Mouse (Mus musculus) common myeloid progenitor, adult 5-6 weeks (primary cell): ENCODE data around the gene Hspg2. TPM values are rescaled to one million over a fixed set of nuclear protein-coding genes. Genes with fewer than 3 reads are reported as not detected.

Experiments
- ATAC-seq: replicated peaks from 2 replicates; pipeline ENCODE4 v1.8.0; 2016; ENCODE audit warnings: low read depth, mild to moderate bottlenecking, moderate TSS enrichment, inconsistent platforms; ENCODE audit not compliant: poor library complexity, severe bottlenecking
- total RNA-seq: library from RNA; stranded (forward); fragments of 200-1000, 187-1606 nt; gene quantifications from 2 replicates; pipeline ENCODE4 v1.2.3, GENCODE M21; 2017

Hspg2 gene
- total RNA-seq, 1 experiment from 2014 or later = under 0.01 TPM

DNA sequence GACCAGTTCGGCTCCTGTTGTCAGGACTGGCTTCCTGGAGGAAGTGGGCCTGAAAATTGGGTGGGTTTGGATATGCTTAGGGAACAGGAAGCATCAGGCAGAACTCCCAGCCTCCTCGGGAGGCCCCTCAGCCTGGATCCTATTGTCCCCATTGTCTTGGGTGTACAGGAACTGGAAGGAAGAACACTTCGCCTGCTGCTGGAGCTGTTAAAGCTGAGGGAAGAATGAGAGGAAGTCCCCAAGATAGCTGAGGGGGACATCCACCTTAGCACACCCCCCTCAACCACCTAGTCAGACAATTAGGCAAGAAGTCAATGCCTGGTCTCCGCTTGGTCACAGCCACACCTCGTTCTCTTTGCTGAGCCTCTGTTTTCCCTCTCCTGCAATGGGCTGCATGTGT lies 9.7 kb downstream of the Hspg2 start:
- ATAC-seq = no peak

DNA sequence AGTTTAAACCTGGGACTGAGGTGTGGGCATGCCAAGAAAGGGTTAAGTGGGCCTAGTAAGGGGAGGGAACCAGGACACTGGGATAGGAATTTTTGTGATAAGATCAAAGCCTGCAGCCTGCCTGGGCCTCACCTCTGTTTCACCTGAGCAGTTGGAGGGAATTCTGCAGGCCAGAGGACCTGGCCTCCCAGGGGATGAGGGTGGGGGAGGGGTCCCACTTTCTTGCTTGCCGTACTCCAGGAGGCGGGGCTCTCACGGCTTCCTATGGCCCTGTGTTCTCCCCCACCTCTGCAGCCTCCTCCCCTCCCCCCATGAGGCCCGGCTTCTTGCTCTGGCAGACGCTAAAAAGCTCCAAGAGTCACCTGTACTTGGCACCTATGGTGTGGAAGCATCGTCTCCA lies 11.2 kb downstream of the Hspg2 start:
- no peak for ATAC-seq

DNA sequence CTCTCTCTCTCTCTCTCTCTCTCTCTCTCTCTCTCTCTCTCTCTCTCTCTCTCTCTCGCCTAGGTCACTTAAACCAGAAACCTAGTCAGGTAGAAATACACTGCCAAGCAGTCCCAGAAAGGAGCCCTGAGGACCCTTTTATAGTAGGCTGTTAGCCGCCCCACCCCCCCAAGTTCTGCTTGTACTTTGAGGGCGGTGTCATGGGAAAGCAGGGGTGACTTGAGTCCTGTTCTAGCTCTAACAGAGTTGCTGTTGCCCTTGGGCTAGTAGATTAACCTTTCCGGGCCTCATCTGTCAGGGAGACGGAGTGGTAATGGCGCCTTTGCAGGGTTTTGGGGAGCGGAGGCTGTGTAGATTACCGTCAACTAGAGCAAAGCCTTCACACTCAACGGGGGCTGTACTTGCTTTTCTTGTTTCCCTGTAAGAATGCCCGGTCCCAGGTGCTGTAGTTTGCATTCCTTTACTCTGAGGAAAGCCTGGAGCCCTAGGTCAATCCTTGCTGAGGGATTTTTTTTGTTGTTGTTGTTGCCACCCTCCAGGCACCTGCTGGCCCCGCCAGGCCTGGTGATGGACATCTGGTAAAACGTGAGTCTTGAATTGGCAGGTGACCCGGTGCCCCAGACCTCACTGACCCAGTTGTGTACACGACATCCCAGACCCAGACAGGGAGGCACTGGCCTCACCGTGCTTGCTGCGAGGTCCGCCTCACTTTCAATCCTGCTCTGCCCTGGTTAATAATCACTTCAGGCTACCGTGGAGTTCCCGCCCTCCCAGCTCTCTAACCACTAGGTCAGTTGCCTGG lies 11.8 kb downstream of the Hspg2 start:
- ATAC-seq = no peak

DNA sequence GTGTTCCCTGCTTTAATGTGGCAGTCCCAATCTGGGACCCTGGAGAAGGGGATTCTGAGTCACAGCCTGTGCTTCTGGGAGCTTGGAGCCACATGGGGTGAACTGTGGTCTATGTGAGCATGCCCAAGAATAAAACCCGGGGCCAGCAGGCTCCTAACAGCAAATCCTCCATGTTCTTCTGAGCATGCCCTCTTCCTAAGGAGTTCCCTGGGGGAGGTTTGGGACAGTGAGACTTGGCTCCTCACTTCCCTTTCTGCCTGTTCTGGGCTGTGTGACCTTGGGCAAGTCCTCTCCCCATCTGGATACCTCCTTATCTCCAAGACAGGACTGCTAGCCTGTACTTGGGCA lies 12.4 kb downstream of the Hspg2 start:
- ATAC-seq = no peak

DNA sequence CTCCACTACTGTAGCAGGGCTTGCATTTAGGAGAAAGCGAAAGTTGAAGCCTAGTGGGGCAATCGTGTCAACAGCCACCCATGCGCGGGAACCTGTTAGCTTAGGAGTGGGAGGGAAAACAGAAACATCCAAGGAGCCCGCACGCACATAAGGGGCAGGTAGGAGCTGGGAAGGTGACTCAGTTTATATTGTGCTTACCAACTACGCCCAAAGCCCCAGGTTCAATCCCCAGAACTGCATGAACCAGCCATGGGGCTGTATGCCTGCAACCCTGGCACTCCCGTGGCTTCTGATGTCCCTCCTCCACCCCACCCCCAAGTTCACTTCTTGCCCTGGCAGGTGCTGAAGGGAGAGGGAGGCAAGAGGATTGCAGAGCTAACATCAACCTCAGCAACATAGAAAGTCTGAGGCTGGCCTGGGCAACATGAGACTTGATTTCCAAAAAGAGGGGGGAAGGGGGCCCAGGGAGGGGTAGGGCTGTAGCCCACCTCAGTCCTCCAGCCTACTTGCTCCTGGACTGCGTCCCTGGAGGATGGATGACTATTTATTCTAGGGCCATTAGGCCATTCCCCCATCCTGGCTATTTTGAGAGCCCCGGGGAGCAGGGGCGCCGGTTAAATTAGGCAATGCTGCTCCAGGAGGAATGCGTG lies 12.9 kb downstream of the Hspg2 start:
- ATAC-seq = no peak

DNA sequence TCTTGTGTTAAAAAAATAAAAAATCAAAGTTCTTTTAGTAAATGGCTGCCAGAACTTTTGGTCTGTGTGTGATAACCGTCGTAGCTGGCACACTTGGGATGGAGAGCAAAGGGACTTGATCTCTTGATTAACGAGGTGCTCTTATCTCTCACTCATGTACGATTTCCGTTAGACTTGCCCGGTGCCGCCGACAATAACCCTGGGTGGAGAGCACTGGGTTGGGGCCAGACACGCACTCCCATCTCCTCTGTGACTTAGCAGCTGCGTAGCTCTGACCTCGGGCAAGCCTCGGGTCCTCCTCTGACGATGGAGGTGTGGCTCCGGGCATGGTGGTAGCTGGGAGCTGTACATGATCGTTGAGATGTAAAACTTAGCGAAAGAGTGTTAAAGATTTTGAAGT lies 15.3 kb downstream of the Hspg2 start:
- ATAC-seq = peak; percentile 48

DNA sequence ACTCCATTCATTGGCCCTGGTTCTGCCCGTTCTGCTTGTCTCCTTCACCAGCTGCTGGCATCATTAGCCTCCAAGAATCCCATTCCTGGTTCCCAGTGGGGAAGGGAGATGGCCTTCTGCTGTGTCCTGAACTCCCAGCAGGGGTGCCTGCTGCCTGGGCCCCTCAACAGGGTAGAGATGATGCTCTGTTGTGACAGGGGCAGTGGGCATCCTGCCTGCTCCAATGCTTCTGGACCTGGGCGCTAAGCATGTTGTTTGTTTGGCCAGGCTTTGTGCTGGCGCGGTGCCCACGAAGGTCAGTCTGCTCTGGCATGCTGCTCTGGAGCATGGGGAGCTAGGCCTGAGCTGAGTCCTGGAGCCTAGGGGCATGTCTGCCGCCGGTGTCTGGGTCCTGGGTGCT lies 16.0 kb downstream of the Hspg2 start:
- ATAC-seq = no peak

DNA sequence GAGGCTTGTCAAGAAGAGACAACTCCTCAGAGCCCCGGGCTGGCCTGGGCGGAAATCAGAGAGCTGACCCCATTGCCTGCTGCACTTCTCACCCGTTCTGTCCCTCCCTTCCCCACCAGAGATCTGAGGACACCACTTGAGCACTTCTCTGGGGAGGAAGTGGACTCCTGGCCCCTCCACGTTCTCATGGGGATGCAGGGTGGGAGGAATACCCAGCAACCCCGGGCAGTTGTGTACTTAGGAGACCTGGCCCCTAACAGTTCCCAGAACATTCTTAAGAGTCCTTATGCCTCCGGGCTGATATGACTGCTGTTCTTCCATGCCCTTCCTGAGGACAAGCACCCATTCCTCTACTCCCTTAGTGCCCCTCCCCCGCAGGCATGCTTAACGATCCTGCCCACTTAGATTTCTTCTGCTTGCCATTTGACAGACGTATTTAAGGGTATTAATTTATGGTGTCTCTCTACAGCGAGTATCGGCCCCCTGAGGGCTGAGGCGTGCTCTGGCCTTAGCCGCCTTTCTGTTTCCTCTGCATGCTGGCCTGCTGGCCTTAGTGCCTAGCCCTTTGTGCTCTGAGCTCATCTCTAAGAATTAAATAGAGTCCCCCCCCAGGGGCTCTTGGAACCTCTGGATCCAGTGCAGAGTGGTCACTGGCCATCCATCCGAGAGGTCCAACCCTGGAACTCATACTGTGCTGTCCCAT lies 16.8 kb downstream of the Hspg2 start:
- no peak for ATAC-seq

DNA sequence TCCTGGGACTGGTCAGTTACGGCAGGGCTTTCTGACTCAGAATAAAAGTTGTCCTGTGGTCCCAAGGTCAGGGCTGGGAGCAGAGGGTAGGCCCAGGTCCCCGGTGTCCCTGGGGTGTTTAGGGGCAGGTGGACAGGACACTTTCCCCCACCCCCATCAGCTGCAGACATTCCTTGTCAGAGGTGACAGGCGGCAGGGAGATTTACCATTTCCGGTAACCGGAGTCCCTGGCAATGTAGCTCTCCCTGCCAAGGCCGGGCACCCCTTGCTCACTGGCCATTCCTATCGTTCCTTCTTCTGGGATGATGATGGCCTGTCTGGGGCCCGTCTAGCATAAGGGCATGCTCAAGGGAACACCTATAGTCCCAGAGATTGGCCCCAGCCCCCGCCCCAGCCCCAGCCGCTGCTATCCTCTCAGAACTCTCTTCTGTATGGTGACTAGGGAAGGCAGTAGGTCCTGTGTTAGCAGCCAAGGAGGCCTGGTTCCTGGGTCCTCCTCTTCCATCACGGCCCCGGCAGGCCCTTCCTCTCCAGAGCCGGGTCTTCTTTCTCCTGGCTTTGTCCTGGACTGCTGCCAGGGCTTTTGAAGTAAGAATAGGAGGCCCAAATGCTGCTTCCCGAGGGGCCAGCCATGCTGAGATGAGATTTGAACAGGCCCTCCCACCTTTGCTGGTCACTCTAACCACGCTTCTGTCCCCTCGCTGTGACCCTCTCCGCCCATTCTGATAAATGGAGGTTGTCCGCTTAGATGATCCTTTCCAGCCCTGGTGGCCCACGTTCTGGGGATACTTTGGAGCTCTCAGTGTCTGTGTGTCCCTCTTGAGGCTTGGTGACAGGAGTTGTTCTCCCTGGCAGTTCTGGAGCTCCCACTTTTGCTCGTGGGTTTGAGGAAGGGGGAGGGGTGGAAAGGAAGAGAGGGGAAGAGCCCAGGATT lies 17.8 kb downstream of the Hspg2 start:
- no peak for ATAC-seq

DNA sequence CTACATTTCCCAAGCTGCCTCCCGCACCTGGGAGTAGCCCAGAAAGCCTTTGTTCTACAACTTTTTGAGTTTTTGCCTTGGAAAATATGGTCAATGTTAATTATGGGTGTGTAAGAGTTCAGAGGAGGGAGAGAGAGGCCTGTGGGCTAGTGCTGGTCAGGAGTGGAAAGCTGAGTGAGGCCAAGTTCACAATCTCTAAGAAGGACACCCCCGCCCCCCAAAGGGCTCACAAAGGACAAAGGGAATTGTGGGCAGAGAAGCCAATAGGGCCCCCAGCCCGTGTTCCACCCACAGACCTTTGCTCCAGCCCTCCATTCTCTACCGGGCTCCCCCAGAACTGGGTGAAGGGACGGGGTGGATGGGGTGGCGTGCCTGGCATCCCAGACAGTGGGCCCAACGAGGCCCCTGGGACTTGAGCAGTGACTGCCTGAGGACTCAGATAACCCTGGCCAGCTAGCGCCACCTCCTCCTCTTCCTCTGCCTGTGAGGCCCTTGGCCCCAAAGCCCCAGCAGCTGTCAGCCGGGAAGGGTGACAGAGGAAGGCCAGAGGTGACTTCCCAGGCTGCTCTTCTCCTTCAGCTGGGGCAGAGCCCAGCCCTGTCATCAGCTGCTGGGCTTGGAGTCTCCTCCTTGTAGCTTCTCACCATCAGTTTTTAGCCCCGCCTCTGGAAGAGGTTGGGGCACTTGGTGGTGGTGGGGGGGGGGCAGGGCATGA lies 18.9 kb downstream of the Hspg2 start:
- ATAC-seq = no peak

DNA sequence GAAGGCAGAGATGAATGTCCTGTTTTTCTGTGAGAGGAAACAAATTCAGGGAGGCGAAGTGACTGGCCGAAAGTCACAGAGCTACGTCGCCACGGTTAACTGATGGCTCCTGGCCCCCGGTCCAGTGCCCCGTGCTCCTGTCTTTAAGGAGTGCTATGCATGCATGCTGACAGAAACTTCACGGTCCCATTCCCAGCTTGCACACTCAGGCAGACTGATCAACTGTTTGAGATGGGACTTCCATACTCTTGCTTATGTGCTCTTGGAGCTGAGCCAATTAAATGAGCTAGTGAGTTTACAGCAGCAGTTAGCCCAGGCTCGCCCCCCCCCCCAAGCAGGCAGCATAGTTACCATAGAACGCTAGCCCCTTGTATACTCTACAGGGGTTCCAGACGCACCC lies 19.5 kb downstream of the Hspg2 start:
- no peak for ATAC-seq

DNA sequence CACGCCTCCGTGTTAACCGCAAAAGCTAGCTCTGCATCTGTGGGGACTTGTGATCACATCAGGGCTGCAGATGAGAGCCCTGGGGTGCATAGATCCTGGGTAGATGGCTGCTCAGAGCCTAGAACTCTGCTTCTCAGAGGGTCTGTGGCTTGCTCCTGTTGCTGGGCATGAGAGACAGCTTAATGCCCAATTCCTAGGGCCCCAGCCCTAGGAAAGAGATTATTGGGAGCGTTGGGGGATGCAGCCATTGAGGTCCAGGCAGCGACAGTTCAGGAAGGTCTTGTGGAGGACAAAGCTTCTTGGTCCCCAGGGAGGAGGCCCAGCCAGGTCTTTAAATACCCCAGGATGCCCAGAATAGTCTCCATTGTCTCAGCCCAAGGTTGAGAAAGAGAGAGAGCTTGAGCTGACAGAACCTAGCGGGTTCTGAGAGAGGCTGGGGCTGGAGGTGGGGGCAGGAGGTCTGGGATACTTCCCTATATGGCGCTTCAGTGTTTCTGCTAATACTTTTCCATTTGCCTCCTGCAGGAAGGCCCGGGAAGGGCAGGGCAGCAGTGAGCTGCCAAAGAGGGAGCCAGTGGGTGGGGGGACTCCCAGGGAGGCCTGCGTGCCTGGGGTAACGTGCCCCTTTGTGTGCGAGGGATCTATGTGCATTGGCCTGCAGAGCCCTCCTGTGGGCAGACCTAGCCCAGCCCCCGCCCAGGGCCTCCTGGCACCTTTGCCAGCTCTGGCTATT lies 20.2 kb downstream of the Hspg2 start:
- ATAC-seq = no peak; the same call in 1 of the 2 replicates

DNA sequence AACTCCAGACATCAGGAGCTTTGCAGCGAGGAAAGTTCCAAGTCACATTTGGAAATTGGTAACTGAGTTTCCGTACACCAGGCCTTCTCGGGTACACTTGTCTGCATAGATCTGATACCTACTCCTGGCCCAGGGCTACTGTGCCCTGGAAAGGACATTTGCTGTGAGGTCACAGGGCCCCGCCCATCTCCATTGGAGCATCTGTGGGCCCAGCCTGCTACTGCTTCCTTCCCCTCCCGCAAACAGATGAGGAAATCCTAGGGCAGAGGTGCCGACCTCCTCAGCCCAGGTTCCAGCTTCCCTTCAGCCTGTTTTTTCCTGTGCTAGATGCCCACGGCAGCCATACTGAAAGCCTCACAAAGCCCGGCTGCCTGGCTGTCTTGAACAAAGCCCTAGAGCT lies 21.4 kb downstream of the Hspg2 start:
- ATAC-seq = no peak; the same call in 1 of the 2 replicates

DNA sequence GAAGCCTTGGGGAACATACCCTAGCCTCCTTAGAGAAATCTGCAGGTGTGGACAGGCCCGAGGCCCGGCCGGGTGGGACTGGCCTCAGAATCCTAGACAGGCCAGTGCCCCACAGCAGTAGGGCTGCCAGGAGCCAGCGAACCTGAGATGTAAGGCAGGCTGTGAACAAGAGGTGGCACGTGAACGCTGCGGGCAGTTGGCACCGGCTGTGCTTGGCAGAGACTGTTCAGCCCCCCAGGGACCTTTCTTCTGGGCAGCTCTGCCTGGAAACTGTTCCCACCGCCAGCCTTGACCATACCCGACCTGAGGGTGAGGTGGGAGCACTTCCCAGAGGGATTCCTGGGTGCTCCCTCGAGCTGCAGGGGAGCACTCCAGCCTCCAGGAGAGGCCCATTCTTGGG lies 24.0 kb downstream of the Hspg2 start:
- no peak for ATAC-seq

DNA sequence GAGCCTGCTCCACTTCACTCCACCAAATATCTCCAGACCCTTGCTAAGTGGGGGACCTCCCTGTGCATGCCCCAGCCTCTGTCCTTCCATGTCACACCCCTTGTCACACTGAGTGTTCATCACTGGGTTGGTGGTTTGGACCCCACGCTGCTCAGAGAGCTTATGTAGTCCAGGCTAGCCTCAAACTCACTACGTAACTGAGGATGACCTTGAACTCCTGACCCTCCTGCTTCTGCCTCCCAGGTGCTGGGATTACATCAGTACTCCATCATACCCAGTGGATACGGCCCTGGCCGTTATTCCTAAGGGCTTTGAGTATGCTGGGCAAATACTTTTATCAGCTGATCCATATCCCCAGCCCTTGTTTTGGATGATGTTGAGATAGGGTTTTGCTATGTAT lies 24.6 kb downstream of the Hspg2 start:
- no peak for ATAC-seq

DNA sequence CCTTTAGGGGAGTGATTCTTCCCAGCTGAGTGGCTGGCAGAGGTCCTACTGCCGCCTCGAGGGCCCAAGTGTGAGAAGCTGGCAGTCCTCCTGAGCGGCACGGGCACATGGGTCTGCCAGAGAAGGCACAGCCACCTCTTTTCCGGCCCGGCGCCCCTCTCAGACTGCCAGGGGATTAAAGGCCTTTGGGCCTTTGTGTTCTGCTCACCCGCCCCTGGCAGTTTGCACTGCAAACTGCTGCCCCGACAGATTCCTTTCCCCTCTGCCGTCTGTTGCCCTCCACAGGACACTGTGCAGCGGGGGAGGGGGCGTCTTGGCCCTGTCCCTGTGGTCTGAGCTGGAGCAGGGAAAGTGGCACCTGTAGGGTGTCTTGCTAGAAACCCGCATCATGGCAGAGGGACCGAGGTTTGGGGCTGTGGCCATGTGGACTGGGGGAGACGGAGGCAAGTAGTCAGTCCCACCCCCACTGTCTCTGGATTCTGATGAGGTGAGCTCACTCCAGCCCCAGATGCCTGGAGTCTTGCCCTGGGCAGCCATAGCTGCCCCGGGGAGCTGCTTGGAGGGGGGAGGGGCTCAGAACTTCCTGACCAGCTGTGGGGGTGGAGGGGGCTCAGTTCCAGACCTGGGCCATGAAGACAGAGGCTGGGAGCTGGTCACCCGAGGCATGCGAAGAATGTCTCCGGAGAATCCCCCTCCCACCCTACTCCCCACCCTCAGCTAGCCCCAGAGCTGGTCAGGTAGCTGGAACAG lies 26.4 kb downstream of the Hspg2 start:
- no peak for ATAC-seq

DNA sequence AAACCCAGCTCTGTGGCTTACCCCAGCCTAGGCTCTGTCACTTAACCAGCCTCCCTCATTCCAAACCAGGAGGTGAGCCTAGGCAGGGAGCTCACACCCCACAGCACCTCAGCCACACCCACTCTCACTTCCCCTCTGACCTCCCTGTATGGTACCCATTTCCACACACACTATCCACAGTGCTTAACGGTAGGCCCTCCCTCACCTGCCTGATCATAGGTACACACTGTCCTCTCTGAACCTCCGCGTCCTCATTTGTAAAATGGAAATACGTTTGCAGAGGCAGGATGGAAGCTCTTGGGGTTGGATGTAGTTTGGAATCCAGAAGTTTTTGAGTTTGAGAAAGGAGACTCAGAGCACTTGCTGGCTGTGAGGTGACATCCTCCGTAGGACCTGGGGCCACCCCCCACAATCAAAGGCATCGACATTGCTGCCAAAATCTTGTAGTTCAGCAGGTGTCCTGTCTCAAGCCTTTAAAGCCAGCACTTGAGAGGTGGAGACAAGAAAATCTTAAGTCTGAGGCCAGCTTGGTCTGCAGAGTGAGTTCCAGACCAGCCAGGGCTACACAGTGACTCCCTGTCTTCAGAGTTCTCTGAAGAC lies 27.0 kb downstream of the Hspg2 start:
- no peak for ATAC-seq

DNA sequence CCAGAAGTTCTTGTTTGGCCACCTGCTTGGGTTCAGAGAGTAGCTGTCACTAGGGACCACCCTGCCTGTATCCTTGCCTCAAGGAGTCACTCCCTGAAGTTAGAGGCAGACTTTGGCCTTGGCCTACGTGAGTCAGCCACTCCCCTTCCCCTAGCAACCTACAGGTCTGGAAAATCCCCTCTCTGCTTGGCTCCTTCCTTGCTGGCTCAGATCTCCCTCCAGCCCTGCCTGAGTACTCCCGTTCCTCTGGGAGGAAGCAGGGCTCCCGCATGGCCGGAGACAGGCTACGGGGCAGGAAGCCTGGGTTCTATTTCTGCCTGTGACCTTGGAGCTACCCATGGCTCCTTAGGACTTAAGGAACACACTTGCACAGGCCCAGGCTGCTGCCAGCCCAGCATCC lies 28.8 kb downstream of the Hspg2 start:
- no peak for ATAC-seq
